Mouse (Mus musculus) neural tube, embryonic 13.5 days (tissue): Measurements from ENCODE around the gene Olfr73. TPM values are rescaled to one million over a fixed set of nuclear protein-coding genes. Genes with fewer than 3 reads are reported as not detected.
"Not testable (repeated sequence)": the region's sequence is repeated elsewhere in the genome, so short reads cannot be mapped to it uniquely, and the experiment has no call there.

Experiments
- ATAC-seq: fragments of 200-750 bp; cut with Nextera tagmentation; 2 replicates; pipeline ENCODE4 v1.8.0; 2017; ENCODE audit warnings: low read depth, mild to moderate bottlenecking, moderate TSS enrichment, moderate library complexity
- H3K27ac ChIP-seq: fragments of 300-500 bp; sonication (generic); replicated peaks from 2 replicates; pipeline ENCODE4 v1.5.1; 2015; ENCODE audit warnings: moderate library complexity, mild to moderate bottlenecking, inconsistent platforms
- H3K27me3 ChIP-seq: fragments of 300-500 bp; sonication (generic); 2 replicates; pipeline ENCODE4 v1.6.1; 2015; ENCODE audit warnings: mild to moderate bottlenecking, inconsistent platforms
- H3K36me3 ChIP-seq: fragments of 300-500 bp; sonication (generic); 2 replicates; pipeline ENCODE4 v1.6.1; 2015; ENCODE audit warnings: mild to moderate bottlenecking, inconsistent platforms
- H3K4me1 ChIP-seq: fragments of 300-500 bp; sonication (generic); replicated peaks from 2 replicates; pipeline ENCODE4 v1.6.1; 2015; ENCODE audit warnings: inconsistent platforms
- H3K4me2 ChIP-seq: fragments of 300-500 bp; sonication (generic); 2 replicates; pipeline ENCODE4 v1.6.1; 2015; ENCODE audit warnings: inconsistent platforms, mild to moderate bottlenecking, moderate library complexity
- H3K4me3 ChIP-seq: fragments of 300-500 bp; sonication (generic); 2 replicates; pipeline ENCODE4 v1.5.1; 2015; ENCODE audit warnings: mild to moderate bottlenecking, inconsistent platforms
- H3K9ac ChIP-seq: fragments of 300-500 bp; sonication (generic); 2 replicates; pipeline ENCODE4 v1.6.1; 2015; ENCODE audit warnings: moderate library complexity, mild to moderate bottlenecking, inconsistent platforms
- H3K9me3 ChIP-seq: fragments of 300-500 bp; sonication (generic); 2 replicates; pipeline ENCODE4 v1.6.1; 2016; ENCODE audit warnings: inconsistent platforms
- WGBS: fragments of 180-500 bp; shearing (Covaris S2); methylation state at CpG from one replicate; pipeline ENCODE4 v1.1.7; 2015; 5-methylcytosine and 5-hydroxymethylcytosine counted together
- polyA plus RNA-seq: library from polyadenylated mRNA; unstranded; fragments of >200 nt; fragmentation: Nextera tagmentation; extraction: Ambion mirVana; gene quantifications from 2 replicates; pipeline ENCODE4 v1.2.1, GENCODE M21; 2015

Olfr73 gene
- polyA plus RNA-seq = not detected in 2 replicates

- ATAC-seq = no peak
- no peak within 1 kb of the TSS for H3K4me2 ChIP-seq
- no peaks in the 10 kb centered on the region for H3K4me1 ChIP-seq
- H3K36me3 ChIP-seq = no peaks in the 10 kb centered on the region
- H3K4me3 ChIP-seq = no peak within 1 kb of the TSS
- H3K27me3 ChIP-seq = no peaks in the 10 kb centered on the region
- no peak within 1 kb of the TSS for H3K9ac ChIP-seq
- H3K27ac ChIP-seq = no peak within 1 kb of the TSS
- H3K9me3 ChIP-seq = no peaks in the 10 kb centered on the region
Observed at GRCm38 (mm10) chr2:88037599-88037998, at the start of gene Olfr73. Gene Olfr73 (minus strand): TSS chr2:88037699.

GRCm38 (mm10) chr2:88071730-88072129 is 34.2 kb upstream of the Olfr73 start, which contains the start of gene Olfr1163:
Gene Olfr1163 (minus strand): TSS chr2:88071830.
- Histone ChIP-seq H3K4me2 (no peak within 1 kb of the TSS), H3K9ac (no peak within 1 kb of the TSS), H3K4me1 (no peaks in the 10 kb centered on the region), H3K27me3 (no peaks in the 10 kb centered on the region), H3K27ac (no peak within 1 kb of the TSS), H3K4me3 (no peak within 1 kb of the TSS), H3K36me3 (no peaks in the 10 kb centered on the region), H3K9me3 (no peaks in the 10 kb centered on the region)
- no peak for ATAC-seq

- H3K4me1 ChIP-seq = no peaks in the 10 kb centered on the region
- ATAC-seq = no peak
- no peak overlapping the region for H3K9ac ChIP-seq
- no peaks in the 10 kb centered on the region for H3K9me3 ChIP-seq
- H3K27me3 ChIP-seq = no peaks in the 10 kb centered on the region
- H3K27ac ChIP-seq = no peak overlapping the region
- no peak overlapping the region for H3K4me2 ChIP-seq
- no peak overlapping the region for H3K4me3 ChIP-seq
- WGBS = 87% methylated on average over 2 of the region's 2 CpGs
- no peaks in the 10 kb centered on the region for H3K36me3 ChIP-seq
Observed at GRCm38 (mm10) chr2:88063587-88063986, 26.1 kb upstream of the Olfr73 start.

- Histone ChIP-seq H3K4me2 (no peak within 1 kb of the TSS), H3K9ac (no peak within 1 kb of the TSS), H3K36me3 (no peaks in the 10 kb centered on the region), H3K27me3 (no peaks in the 10 kb centered on the region), H3K4me3 (no peak within 1 kb of the TSS), H3K27ac (no peak within 1 kb of the TSS), H3K4me1 (no peaks in the 10 kb centered on the region), H3K9me3 (no peaks in the 10 kb centered on the region)
- ATAC-seq = no peak
- 83% methylated on average over 1 of the region's 1 CpGs for WGBS
Observed at GRCm38 (mm10) chr2:88051029-88051428, 13.5 kb upstream of the Olfr73 start, which contains the start of gene Olfr1162. Gene Olfr1162 (minus strand): TSS chr2:88051129.

DNA sequence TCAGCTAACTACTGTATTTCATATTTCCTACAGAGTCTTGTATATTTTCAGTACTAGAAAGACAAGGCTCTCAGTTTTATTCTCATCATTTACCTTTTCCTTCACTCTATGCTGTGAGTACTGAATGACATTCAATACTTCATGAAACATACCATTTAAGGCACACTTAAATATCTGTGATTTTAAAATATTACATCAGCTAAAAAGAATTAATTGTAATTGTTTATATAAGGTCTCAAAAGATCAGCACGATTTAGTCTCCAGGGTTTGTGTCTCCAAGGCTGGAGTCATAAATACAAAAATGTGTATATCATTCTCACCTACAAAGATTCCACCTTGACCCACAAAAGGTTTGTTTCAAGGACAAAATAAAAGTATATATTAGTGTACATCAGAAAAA is 15.0 kb downstream of the Olfr73 start, which contains the start of gene Olfr1161:
Olfr1161 (plus strand) TSS at position 301 of the 400 bp plus-strand sequence.
- not testable (repeated sequence) for ATAC-seq, H3K4me1 ChIP-seq, H3K9ac ChIP-seq, H3K4me3 ChIP-seq, H3K27me3 ChIP-seq, H3K27ac ChIP-seq, H3K36me3 ChIP-seq, H3K9me3 ChIP-seq, H3K4me2 ChIP-seq
- WGBS = 86% methylated on average over 1 of the region's 1 CpGs

DNA sequence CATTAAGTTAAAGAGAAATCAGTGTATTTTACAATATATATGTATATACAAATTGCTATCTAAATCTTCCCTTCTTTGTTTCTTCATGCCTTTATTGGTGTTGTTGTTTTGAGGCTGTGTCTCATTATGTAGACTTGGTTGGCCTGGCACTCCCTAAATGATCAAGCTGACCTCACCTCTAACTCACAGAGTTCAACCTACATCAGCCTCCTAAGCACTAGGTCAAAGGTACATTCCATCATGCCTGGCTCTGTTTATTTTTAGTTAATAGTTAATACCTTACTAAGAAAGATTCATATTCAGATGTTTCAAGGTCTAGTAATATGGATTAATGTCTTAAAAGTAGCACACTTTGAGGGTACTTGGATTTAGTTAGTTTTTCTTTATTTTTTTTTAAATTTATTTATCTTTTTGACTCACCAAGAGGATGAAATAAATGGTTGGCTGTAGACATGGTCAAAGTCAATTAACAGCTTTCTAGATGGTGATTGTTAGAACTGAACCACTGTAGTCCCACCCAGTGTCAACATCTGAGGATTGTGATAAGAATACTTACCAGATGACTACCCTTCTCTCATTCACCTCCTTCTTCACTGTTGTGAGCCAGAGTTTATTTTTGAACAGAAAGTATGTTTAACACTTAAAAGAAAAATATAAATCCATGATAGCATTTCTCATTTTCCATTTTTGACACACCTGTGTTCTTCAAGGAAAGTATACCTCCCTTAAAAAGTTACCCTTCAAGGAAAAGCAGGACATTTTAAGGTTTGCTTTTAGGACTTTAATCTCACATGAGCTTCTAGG is 29.8 kb downstream of the Olfr73 start, which contains the start of gene Olfr1160:
Olfr1160 (minus strand) TSS at position 754 of the 804 bp plus-strand sequence.
- no peak within 1 kb of the TSS for H3K27ac ChIP-seq
- H3K4me3 ChIP-seq = no peak within 1 kb of the TSS
- no peaks in the 10 kb centered on the region for H3K36me3 ChIP-seq
- H3K9me3 ChIP-seq = no peaks in the 10 kb centered on the region
- no peaks in the 10 kb centered on the region for H3K4me1 ChIP-seq
- ATAC-seq = no peak
- H3K9ac ChIP-seq = no peak within 1 kb of the TSS
- H3K27me3 ChIP-seq = no peaks in the 10 kb centered on the region
- no peak within 1 kb of the TSS for H3K4me2 ChIP-seq

GRCm38 (mm10) chr2:87989813-87990212 is 47.7 kb downstream of the Olfr73 start, which contains the start of gene Olfr1158:
Gene Olfr1158 (plus strand): TSS chr2:87990113.
- no peaks in the 10 kb centered on the region for H3K36me3 ChIP-seq
- H3K4me3 ChIP-seq = no peak within 1 kb of the TSS
- H3K27ac ChIP-seq = no peak within 1 kb of the TSS
- no peak within 1 kb of the TSS for H3K4me2 ChIP-seq
- H3K9me3 ChIP-seq = no peaks in the 10 kb centered on the region
- ATAC-seq = no peak
- H3K27me3 ChIP-seq = no peaks in the 10 kb centered on the region
- H3K4me1 ChIP-seq = no peaks in the 10 kb centered on the region
- no peak within 1 kb of the TSS for H3K9ac ChIP-seq

Other genes starting within 250 kb of the Olfr73 start
- not detected in 2 replicates for gene Olfr1143, start 237.1 kb downstream of the Olfr73 start, polyA plus RNA-seq
- gene Olfr1145, start 227.9 kb downstream of the Olfr73 start, polyA plus RNA-seq = not detected in 2 replicates
- gene Olfr1148, start 207.2 kb downstream of the Olfr73 start, polyA plus RNA-seq = not detected in 2 replicates
- not detected in 2 replicates for gene Olfr1150-ps1, start 193.7 kb downstream of the Olfr73 start, polyA plus RNA-seq
- not detected in 2 replicates for gene Olfr1151, start 181.8 kb downstream of the Olfr73 start, polyA plus RNA-seq
- not detected in 2 replicates for gene Olfr1152, start 171.2 kb downstream of the Olfr73 start, polyA plus RNA-seq
- not detected in 2 replicates for gene Olfr1153, start 142.7 kb downstream of the Olfr73 start, polyA plus RNA-seq
- not detected in 2 replicates for gene Olfr1154, start 132.5 kb downstream of the Olfr73 start, polyA plus RNA-seq
- not detected in 2 replicates for gene Olfr1155, start 92.6 kb downstream of the Olfr73 start, polyA plus RNA-seq
- not detected in 2 replicates for gene Olfr1156, start 84.6 kb downstream of the Olfr73 start, polyA plus RNA-seq
- not detected in 2 replicates for gene Olfr1157, start 69.4 kb downstream of the Olfr73 start, polyA plus RNA-seq
- gene Olfr74, start 63.0 kb downstream of the Olfr73 start, polyA plus RNA-seq = not detected in 2 replicates
- not detected in 2 replicates for gene Olfr1158, start 47.6 kb downstream of the Olfr73 start, polyA plus RNA-seq
- not detected in 2 replicates for gene Olfr1160, start 29.4 kb downstream of the Olfr73 start, polyA plus RNA-seq
- gene Olfr1161, start 14.9 kb downstream of the Olfr73 start, polyA plus RNA-seq = not detected in 2 replicates
- gene Olfr1162, start 13.4 kb upstream of the Olfr73 start, polyA plus RNA-seq = not detected in 2 replicates
- not detected in 2 replicates for gene Olfr1163, start 34.1 kb upstream of the Olfr73 start, polyA plus RNA-seq
- gene Olfr1164, start 56.3 kb upstream of the Olfr73 start, polyA plus RNA-seq = not detected in 2 replicates
- gene Olfr1166, start 90.6 kb upstream of the Olfr73 start, polyA plus RNA-seq = not detected in 2 replicates
- gene Olfr1167, start 117.5 kb upstream of the Olfr73 start, polyA plus RNA-seq = not detected in 2 replicates
- not detected in 2 replicates for gene Olfr1168, start 144.2 kb upstream of the Olfr73 start, polyA plus RNA-seq
- gene Olfr1170, start 190.6 kb upstream of the Olfr73 start, polyA plus RNA-seq = not detected in 2 replicates
- gene Olfr1173, start 242.2 kb upstream of the Olfr73 start, polyA plus RNA-seq = not detected in 2 replicates